Mouse (Mus musculus) heart, postnatal 0 days (tissue): ENCODE results near the gene Cryl1.

Experiments used
- CTCF ChIP-seq: IDR thresholded peaks from 2 replicates; pipeline ENCODE4 v1.5.1; 2016; ENCODE audit warnings: antibody characterized with exemption, control low read depth, low read depth
- EP300 ChIP-seq: IDR thresholded peaks from 2 replicates; pipeline ENCODE4 v1.6.1; 2016; ENCODE audit warnings: antibody characterized with exemption, low read depth

DNA sequence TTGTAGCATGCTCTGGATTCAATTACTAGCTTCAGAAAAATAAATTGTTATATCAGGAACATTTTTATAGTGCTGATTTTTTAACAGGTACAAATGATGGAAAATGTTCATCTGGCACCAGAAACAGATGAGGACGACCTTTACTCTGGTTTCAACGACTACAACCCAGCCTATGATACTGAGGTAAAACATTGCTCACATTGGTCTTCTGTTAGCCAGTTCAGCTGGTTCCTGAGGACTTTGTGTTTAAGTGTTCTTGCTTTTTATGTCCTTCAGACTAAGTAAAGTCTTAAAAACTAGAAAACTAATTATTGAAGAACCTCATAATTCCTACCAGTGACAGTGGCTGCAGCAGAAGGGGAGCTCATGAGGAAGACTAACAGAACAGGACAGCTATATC is 32.1 kb upstream of the Cryl1 start:
- TF ChIP-seq CTCF (no peak), EP300 (no peak)
